Mouse (Mus musculus): Measurements from ENCODE around the gene Timm9.
"Not testable (repeated sequence)": the region's sequence is repeated elsewhere in the genome, so short reads cannot be mapped to it uniquely, and the experiment has no call there.

Timm9 gene

GRCm38 (mm10) chr12:71111331-71111730 lies 25.2 kb downstream of the Timm9 start, which contains the start of gene Tomm20l:
Tomm20l (plus strand) TSS chr12:71111428.
- intact Hi-C loops (cut with DNase I), result no loop called here

- intact Hi-C loops (cut with DNase I), result no loop called here
Observed at GRCm38 (mm10) chr12:71107216-71107771, 29.2 kb downstream of the Timm9 start.

GRCm38 (mm10) chr12:71104275-71104674 lies 32.2 kb downstream of the Timm9 start:
- intact Hi-C loops (cut with DNase I), result not testable (repeated sequence)

GRCm38 (mm10) chr12:71086331-71086730 lies 50.2 kb downstream of the Timm9 start:
- intact Hi-C loops (cut with DNase I), result no loop called here
